Mouse (Mus musculus) cerebellum, adult (tissue): ENCODE data around the gene Ecd.
"Not testable (repeated sequence)": the region's sequence is repeated elsewhere in the genome, so short reads cannot be mapped to it uniquely, and the experiment has no call there.

ENCODE experiments used
- ATAC-seq: cut with Nextera tagmentation; 2 replicates; pipeline ENCODE4 v1.9.2; 2017; ENCODE audit warnings: mild to moderate bottlenecking, moderate library complexity, mixed read lengths; ENCODE audit not compliant: insufficient number of reproducible peaks, low FRiP score, low TSS enrichment

The Ecd gene

DNA sequence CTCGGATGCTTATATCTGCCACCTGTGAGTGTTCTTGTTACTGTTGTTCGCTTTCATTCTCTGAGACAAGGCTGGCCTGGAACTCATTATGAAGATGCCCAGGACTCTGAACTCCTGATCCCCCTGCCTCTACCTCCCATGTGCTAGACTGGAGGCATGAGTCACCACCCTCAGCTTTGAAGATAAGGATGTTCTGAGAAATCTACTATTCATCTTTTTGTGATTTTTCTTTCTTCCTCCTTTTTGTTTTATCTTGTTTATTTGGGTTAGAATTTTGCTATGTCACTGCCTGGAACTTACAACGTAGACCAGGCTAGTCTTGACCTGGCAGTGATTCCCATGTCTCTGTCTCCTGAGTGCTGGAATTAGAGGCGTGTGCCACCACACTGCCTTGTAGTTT is 16.6 kb downstream of the Ecd start:
- ATAC-seq: no peak

DNA sequence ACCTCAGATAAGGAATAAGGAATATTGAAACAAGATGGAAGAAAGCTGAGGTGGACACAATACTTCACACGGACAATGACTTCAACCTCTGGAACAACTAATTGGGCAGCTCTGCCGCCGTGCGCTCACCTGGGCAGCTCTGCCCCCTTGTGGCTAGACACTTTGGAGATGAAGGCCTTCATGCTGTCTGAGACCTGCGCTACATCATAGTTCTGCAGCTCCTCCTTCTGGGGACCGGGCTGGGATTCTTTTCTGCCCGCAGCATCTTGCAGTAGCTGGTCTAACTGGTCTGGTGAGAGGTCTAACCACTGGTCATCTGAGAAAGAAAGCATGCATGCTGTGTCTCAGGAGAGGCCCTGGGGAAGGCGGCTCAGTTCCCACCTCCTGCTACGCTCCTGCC is 19.4 kb downstream of the Ecd start:
- no peak for ATAC-seq

DNA sequence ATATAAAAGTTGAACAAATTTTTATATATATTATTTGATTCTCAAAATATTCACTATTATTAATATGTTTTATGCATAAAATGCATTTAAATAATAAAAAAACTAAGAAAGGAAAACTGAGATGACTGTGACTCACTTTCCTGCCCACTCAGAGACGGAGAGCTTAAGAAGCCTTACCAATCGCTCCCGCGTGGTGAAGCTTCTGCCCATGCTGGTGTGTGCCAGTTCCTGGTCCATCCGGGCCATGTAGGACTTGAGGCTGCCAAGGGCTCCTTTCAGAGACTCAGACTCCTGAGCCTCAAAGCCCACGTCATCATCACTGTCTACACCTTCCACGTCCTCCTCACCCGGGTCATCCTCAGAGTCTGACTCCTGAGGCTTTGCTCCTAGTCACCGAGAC is 23.7 kb downstream of the Ecd start:
- no peak for ATAC-seq

DNA sequence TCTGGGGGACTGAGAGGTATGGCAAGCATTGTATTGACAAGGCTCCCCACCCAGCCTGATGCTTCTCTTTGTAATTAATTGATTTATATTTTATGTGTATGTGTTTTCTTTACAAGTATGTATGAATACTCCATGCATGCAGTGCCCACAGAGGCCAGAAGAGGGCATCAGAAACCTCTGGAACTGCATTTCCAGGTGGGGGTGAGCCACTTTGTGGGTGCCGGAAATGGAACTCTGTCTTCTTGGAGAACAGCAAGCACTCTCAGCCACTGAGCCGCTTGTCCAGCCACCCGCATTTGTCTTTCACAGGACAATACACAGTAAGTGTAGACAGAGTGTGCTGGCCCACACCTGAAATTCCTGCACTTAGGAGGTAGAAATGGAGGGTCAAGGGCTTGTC is 28.5 kb downstream of the Ecd start:
- no peak for ATAC-seq

DNA sequence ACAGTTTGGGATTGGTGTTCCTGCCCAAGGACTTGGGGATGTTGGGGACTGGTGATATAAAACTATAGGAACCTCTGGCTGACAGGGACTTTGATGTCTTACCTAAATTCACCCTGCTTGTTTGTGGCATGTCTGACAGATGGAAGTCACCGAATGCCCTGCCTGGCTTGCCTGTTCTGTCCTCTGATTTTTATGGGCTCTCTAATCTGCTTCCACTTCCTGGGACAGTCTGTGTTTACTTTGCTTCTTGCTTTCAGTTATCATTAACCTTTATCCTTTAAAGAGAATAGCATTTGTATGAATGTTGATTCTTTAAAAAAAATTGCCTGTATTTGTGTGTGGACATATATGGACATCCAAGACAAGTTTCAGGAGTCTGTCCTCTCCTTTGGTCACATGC is 32.8 kb downstream of the Ecd start:
- no peak for ATAC-seq

DNA sequence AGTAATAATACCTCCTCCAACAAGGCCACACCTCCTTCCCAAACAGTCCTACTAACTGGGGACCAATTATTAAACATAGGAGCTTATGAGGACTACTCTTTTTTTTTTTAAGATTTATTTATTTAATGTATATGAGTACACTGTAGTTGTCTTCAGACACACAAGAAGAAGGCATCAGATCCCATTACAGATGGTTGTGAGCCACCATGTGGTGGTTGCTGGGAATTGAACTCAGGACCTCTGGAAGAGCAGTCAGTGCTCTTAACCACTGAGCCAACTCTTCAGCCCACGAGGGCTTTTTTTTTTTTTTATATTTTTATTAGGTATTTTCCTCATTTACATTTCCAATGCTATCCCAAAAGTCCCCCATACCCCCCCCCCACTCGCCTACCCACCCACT is 42.8 kb downstream of the Ecd start:
- not testable (repeated sequence) for ATAC-seq

DNA sequence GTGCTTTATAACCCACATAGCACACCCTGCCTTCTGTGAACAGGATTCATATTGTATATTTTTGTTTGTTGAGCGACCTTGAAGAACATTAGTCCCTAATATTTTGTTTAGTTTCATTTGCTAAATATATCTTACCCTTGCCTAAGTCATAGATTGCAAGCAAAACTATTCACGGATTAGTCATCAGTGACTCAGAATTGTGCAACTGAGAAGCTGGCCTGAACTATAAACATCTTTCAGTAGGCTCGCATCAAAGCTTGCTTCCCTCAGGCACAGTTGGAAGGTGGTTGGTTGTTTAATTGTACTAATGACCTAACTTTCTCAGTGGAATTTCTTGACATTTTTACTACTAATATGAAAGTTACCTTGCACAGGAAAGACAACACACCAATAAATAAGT is 49.8 kb downstream of the Ecd start:
- no peak for ATAC-seq

DNA sequence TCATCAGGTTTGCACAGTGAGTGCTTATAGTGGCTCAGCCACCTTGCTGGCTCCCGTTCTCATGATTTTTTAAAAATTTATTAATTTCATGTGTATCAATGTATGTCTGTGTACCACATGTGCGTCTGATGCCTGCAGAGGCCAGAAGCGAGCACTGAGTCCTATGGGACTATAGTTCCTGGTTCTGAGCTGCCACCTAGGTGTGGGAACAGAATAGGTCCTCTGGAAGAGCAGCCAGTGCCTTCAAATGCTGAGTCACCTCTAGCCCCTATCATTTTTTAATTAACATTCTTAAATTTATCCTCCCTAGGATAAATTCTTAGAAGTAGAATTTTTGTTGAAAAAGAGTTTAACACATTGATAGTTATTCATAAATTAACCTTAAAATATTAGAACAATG is 50.3 kb downstream of the Ecd start:
- ATAC-seq: no peak

DNA sequence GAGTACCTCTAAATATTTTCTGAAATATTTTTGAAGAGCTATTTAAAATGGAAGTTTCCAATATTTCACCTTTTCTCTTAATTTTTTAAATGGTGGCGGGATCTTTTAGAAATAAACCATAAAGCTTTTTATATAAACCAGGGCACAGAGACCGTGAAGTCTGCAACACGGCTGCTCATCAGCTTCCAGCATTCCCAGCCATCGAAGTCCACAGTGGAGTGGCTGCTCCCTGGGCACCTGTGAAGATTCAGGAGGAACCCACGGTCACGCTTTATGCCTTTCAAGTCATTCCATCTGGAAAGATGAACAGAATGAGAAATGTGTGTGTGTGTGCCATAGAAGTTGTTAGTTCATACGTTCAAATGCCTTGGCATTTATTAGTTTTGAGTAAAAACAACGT is 53.0 kb downstream of the Ecd start:
- ATAC-seq: no peak

DNA sequence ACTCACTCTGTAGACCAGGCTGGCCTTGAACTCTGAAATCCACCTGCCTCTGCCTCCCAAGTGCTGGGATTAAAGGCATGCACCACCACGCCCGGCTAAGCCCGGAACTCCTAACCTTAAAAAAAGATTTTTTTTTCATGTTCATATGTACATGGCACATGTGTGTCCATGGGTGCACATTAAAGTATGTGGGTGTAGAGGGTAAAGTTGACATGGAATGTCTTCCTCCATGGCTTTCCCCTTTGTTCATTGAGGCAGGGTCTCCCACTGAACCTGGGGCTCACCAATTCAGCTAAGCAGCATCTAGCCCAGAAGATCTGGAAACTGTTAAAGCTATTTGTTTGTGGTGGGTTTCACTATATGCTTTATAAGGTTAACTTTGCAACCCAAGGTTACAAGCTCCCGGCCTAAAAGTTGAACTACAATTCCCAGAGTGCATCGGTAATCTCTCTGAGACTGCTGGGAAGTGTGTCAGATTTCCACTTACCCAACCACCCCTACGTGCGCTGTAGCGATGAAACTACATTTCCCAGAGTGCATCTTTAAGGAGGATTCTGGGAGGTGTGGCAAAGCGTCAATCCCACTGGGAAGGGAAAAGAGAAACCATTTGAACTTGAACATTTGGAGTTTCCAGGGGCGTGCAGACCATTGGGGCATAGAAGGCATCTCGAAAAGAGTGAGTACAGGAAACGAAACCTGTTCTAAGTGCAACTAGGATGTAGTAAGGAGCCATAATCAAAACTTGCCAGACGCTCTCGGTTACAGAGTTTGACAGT is 53.6 kb downstream of the Ecd start, which contains the start of gene Nudt13:
Gene Nudt13, plus strand, starts transcription at position 581 of the 776 bp plus-strand sequence.
- peak; percentile 99 for ATAC-seq

DNA sequence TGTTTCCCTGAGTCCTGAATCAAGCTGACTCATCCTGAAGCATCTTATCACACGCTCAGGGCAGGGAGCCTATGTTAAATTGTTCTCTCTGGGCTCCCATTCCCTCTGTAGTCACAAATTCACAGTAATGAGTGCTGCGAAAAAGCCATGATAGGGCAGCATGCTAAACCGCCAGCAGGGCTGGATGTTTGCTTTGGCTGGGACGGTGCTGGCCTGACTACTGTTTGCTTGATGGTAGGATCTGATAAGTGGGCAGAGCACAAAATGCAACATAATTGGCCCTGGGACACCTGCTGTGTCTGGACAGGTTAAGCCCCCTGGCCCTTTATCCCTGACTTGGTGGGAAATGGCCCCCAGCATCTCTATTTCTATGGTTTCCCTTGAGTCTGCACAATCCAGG is 56.5 kb downstream of the Ecd start:
- ATAC-seq: no peak
